Mouse (Mus musculus) 416B (cell line): ENCODE results near the gene Msh2.
"Not testable (repeated sequence)": the region's sequence is repeated elsewhere in the genome, so short reads cannot be mapped to it uniquely, and the experiment has no call there.

ENCODE experiments used
- DNase-seq: peaks from one replicate; pipeline ENCODE4 v3.0.0; 2011; ENCODE audit warnings: low read depth

Msh2 gene

GRCm38 (mm10) chr17:87671890-87672660 is at the start of gene Msh2:
TSS of gene Msh2 (plus strand) at chr17:87672330.
- DNase-seq: peak; percentile 96

DNA sequence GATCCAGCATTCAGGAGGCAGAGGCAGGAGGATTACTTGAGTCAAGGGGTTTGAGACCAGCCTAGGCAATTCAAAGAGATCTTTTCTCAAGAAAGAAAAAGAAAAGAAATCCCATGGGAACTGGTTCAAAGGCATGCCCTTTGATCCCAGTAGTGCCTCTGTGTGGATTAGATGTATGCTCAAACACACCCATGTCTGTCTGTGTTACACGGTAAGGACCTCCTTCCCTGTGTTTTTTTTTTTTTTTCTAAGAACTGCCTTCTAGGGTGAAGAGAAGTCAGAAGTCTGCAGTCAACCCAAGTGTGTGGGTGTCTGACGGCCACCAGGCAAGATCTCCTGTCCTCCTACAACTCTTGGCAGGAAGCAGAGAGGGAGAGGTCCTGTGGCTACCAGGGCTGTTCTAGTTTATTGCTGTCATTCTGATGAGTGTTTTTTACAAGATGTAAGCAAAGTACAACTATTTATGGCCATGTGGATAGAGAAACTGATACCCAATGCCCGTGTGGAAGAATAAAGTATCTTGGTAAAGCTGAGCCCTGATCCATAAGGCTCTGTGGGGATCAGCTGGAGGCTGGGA is 46.5 kb upstream of the Msh2 start:
- no peak for DNase-seq

- no peak for DNase-seq
These were observed 44.0 kb upstream of the Msh2 start for GRCm38 (mm10) chr17:87628144-87628543.

- DNase-seq: no peak
These were observed 43.4 kb upstream of the Msh2 start for GRCm38 (mm10) chr17:87628706-87629105.

- no peak for DNase-seq
These were observed 35.1 kb upstream of the Msh2 start for GRCm38 (mm10) chr17:87637056-87637389.

DNA sequence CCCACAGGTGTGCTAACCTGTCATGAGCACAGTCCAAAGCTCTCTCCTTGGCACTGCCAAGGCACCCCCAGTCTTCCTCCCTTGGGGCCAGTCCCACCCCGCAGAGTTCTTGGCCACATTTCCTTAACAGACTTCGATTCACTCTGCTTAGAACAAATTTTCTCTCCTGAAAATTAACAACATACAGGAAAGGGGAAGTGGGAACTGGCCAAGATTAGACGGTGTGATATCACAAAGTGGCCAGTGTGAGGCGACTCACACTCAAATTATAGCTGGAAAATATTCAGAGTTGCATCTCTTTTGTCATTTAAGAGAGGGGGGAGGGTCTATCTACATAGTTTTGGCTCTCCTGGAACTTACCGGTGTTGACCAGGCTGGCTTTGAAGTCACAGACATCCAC is 32.9 kb upstream of the Msh2 start:
- DNase-seq: peak; percentile 19

DNA sequence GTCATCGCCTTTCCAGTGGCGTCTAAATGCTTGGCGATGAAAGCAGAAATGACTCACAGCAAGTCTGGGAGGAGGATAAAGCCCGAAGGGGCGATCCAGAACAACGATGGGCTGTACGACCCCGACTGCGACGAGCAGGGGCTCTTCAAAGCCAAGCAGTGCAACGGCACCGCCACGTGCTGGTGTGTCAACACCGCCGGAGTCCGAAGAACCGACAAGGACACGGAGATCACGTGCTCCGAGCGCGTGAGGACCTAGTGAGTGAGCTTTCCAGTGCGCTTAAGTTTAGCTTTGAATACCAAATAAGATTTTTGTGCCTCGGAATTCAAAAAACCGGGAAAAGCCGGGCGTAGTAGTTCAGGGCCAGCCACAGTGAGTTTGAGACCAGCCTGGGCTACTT is 31.9 kb upstream of the Msh2 start:
- DNase-seq: no peak

DNA sequence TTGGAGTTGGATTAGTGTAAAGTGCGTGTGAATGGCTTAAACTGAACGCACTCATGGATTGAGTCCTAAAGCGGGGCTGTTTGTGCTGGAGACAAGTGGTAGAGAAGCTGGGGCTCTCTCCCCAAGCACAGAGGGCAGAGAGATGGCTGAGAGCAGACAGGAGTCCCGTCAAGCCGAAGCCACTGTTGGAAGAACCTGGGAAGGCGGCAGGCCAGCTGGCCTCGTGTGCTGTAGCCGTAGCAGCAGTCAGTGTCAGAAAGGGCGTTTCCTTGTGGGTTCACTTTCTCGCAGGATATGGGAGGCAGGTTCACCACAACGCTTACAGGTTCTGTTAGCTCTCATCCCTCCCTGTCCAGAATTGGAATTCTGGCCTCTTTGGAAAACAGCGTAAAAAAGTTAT is 31.1 kb upstream of the Msh2 start:
- no peak for DNase-seq

DNA sequence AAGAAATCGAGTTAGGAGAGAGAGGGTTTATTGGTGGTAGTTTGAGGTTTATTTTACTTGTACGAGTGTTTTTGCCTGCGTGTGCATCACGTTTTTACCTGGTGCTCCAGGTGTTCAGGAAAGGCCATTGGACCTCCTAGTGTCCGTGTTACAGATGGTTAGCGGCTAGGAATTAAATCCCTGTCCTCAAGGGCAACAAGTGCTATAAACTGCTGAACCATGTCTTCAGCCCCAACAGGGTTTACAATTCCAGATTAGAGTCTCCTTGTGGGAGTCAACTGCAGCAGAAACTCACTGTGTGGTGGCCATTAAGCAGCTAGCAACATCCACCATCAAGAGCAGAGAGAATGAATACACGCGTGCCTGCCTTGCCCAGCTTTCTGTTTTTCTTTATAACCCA is 29.4 kb upstream of the Msh2 start:
- no peak for DNase-seq

GRCm38 (mm10) chr17:87655616-87656015 is 16.5 kb upstream of the Msh2 start:
- DNase-seq: not testable (repeated sequence)

DNA sequence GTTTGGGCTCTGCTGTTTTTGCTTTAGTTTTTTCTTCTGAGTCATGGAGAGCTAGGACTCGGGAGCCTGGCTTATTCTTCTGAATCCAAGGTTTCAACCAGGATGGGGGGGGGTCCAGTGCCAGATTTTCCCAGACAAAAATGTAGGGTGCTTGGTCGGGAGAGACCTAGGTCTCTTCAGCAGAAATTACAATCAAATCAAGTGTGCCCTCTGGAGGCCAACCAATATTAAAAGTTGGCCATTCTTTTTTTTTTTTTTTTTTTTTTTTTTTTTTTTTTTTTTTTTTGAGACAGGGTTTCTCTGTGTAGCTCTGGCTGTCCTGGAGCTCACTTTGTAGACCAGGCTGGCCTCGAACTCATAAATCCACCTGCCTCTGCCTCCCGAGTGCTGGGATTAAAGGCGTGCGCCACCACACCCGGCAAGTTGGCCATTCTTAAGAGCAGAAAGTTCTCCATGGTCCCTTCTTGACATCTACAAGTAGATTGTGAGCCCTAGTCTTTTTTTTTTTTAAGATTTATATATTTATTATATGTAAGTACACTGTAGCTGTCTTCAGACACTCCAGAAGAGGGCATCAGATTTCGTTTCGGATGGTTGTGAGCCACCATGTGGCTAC is 10.1 kb upstream of the Msh2 start:
- peak; percentile 11 for DNase-seq

GRCm38 (mm10) chr17:87664238-87664637 is 7.9 kb upstream of the Msh2 start:
- peak; percentile 18 for DNase-seq

GRCm38 (mm10) chr17:87665066-87665822 is 6.9 kb upstream of the Msh2 start:
- peak; percentile 28 for DNase-seq

DNA sequence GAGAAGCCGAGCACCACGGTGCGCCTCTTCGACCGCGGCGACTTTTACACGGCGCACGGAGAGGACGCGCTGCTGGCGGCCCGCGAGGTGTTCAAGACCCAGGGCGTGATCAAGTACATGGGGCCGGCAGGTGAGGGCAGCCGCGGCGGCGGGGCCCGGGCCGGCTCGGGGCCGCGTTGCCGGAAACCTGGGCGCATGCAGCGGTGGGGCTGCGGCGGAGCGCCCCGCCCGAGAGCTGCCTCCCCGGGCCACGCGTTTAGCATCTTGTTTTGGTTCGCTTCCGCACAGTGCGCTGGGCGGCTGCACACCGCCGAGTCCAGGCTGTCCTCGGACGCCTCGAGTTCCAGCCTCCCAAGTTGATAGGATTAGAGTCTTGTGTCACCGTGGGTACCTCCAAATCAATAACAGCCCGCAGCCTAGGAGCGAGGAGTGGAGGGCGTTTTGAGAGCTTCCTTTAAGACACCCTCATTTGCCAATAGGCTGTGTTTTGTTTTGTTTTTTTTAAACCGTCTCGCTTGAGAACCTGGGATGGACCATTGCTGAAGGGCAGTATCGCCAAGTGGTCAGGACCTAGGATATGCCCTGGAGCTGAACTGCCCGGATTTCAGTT is 652 bp downstream of the Msh2 start:
- peak; percentile 27 for DNase-seq

DNA sequence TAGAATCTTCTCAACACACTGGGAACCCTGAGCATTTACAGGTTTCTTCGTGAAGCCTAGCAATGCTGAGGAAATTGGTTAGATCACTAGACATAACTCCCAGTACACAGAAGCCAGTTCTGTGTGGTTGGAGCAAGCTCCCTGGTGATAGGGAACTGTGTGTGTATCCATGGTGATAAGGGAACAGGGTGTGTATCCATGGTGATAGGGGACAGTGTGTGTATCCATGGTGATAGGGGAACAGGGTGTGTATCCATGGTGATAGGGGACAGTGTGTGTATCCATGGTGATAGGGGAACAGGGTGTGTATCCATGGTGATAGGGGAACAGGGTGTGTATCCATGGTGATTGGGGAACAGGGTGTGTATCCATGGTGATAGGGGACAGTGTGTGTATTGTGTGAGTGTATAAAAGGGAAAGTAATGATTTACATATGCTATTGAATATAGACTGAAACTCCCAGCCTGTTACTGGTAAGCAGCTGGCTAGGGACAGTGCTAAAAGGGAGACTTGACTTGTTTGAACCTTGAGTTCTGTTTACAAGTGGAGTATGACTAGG is 4.9 kb downstream of the Msh2 start:
- DNase-seq: not testable (repeated sequence)

DNA sequence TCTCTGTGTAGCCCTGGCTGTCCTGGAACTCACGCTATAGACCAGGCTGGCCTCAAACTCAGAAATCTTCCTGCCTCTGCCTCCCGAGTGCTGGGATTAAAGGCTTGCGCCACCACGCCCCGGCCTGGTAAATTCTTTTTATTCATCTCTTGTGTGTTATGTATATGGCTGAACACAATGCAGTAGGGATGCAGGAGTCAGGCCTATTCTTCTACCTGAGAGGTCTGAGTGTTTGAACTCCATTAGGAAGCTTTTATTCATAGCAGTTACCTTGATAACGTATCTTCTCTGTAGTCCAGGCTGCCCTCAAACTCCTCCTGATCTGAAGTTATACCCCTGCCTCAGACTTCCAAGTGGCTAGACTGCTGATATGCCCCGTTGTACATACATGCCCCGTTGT is 5.5 kb downstream of the Msh2 start:
- no peak for DNase-seq

- no peak for DNase-seq
These were observed 17.1 kb downstream of the Msh2 start for GRCm38 (mm10) chr17:87689217-87689616.

GRCm38 (mm10) chr17:87691958-87692357 is 19.8 kb downstream of the Msh2 start:
- peak; percentile 62 for DNase-seq

DNA sequence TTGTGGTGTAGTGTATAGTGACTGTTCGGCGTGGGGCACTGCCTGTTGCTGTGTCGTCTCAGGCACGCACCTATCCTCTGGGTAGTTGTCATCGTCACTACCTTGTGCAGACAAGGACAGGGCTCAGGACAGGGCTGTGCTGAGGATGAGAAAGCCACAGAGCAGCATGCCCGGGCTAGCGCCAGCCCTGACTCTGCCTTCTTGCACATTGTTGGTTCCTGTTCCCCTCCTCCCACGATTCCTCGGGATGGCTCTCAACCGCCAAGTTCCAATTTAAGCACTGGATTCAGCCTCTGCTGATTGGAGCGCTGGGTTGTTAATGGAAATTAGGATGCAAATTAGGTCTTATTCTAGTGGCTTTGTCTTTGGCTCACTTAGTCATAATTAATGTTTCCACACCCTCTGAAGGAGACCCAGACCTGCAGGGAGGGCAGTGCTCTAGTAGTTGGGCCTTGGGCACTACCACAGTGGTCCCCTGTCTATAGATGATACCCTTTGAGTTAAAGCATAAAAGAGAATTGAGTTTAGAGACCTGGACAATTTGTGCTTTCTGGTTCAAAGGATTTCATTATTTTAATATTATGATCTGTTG is 23.8 kb downstream of the Msh2 start:
- DNase-seq: peak; percentile 14

DNA sequence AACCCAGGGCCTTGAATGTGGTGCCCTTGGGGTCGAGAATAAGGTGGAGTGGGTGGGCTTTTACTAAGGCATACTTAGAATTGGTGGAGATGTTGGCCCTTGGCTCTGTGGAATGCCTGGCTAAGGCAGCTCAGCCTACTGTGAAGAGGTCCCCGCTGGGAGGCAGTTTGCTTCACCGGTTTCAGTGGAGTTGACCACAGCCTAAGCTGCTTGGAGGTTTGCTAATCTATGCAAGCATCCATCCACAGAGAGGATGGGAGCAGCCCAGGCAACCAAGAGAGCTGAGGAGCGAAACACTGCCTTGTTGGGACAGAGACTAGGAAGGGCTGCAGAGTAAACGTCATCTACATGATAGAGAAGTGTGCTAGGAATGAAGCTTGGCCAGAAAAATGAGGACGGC is 24.7 kb downstream of the Msh2 start:
- DNase-seq: no peak

- peak; percentile 7 for DNase-seq
These were observed 27.1 kb downstream of the Msh2 start for GRCm38 (mm10) chr17:87698996-87699765.
